Mouse (Mus musculus) bone marrow macrophage, adult 2 months (primary cell): ENCODE data around the gene Lmod2.

Source experiments
- CTCF ChIP-seq: IDR thresholded peaks from 2 replicates; pipeline ENCODE4 v1.5.1; 2012; ENCODE audit warnings: low read depth, mild to moderate bottlenecking, low read length, moderate library complexity
- POLR2A ChIP-seq: IDR thresholded peaks from 2 replicates; pipeline ENCODE4 v1.6.1; 2012; ENCODE audit warnings: mild to moderate bottlenecking, low read depth, low read length, borderline replicate concordance

DNA sequence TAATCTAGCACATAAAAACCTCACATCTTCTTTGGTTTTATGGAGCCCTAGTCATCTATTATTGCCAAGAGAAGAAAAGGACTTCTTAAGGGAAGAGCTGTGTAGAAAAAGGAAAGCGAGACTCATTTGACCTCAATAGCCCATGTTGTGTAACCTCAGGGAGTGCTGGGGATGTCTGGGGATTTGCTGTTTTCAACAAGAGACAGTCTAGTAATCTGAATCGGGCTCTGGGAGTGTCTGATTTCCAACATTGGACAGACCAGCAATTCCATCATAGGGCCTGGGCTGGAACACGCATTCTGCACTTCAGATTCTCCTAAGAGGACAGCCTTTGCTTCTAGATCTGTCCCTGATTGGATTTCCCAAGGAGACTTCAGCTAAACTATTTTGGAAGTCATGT lies 14.1 kb upstream of the Lmod2 start:
- TF ChIP-seq CTCF (no peak), POLR2A (no peak)
